Mouse (Mus musculus) heart, postnatal 14 days (tissue): ENCODE data around the gene Gna11. TPM values are rescaled to one million over a fixed set of nuclear protein-coding genes. Genes with fewer than 3 reads are reported as not detected.
A peak's percentile ranks its signal among the peaks of the same experiment; 100 is the strongest.

ENCODE experiments used
- DNase-seq, 2 experiments: peaks; one replicate each; pipeline ENCODE4 v3.0.0; 2021 to 2022
- intact Hi-C: fragments of 180-260 bp; cut with DNase I; formaldehyde crosslinking; loops from one replicate; pipeline ENCODE4 v1.15.1; 2025
- total RNA-seq, 2 experiments: library from RNA; stranded (reverse); gene quantifications; 2 replicates each; pipeline ENCODE4 v1.2.3; 2021

Gna11 gene
- total RNA-seq, 2 experiments from 2014 or later: 50.6 to 51.6 TPM

GRCm38 (mm10) chr10:81518546-81518945, 26.4 kb downstream of the Gna11 start:
- intact Hi-C loops: no loop called here
- peak; percentile 73 to 81 for DNase-seq

GRCm38 (mm10) chr10:81517227-81517626, 27.8 kb downstream of the Gna11 start:
- intact Hi-C loops: no loop called here
- DNase-seq: no peak

- no peak for DNase-seq
- intact Hi-C loops: no loop called here
Measured at GRCm38 (mm10) chr10:81513798-81514197, 31.2 kb downstream of the Gna11 start.

- no peak for DNase-seq
- intact Hi-C loops: no loop called here
Measured at GRCm38 (mm10) chr10:81510246-81510810, 34.7 kb downstream of the Gna11 start.

- intact Hi-C loops: no loop called here
- no peak for DNase-seq
Measured at GRCm38 (mm10) chr10:81507691-81508489, 37.1 kb downstream of the Gna11 start.

GRCm38 (mm10) chr10:81507095-81507494, 37.9 kb downstream of the Gna11 start:
- no peak for DNase-seq
- intact Hi-C loops: no loop called here

GRCm38 (mm10) chr10:81505016-81505664, 39.9 kb downstream of the Gna11 start:
- no peak for DNase-seq
- intact Hi-C loops: no loop called here

GRCm38 (mm10) chr10:81502658-81503057, 42.3 kb downstream of the Gna11 start:
- intact Hi-C loops: loop anchor here (1.0 to 5.0 kb wide), 4 partner anchors 24 to 670 kb away; partner anchors contain the start of gene Tle6

GRCm38 (mm10) chr10:81501863-81502262, 43.1 kb downstream of the Gna11 start:
- no peak for DNase-seq
- intact Hi-C loops: loop anchor here (1.0 to 5.0 kb wide), 4 partner anchors 24 to 670 kb away; partner anchors contain the start of gene Tle6

More at GRCm38 (mm10) chr10:81502658-81503057, 42.3 kb downstream of the Gna11 start:
- DNase-seq: peak; percentile 90 to 96

- DNase-seq: no peak
- intact Hi-C loops: loop anchor here (5.0 kb wide), 2 partner anchors 102 to 672 kb away; partner anchors contain the start of gene Tle6
Measured at GRCm38 (mm10) chr10:81500032-81500431, 45.0 kb downstream of the Gna11 start, which contains the start of gene S1pr4. TSS of gene S1pr4 (minus strand) at chr10:81500132.

- intact Hi-C loops: no loop called here
- no peak for DNase-seq
Measured at GRCm38 (mm10) chr10:81499250-81499901, 45.6 kb downstream of the Gna11 start.

GRCm38 (mm10) chr10:81498316-81499249, 46.4 kb downstream of the Gna11 start:
- no peak for DNase-seq

GRCm38 (mm10) chr10:81497401-81498270, 47.4 kb downstream of the Gna11 start:
- no peak for DNase-seq
- intact Hi-C loops: no loop called here

More at GRCm38 (mm10) chr10:81498316-81499249, 46.4 kb downstream of the Gna11 start:
- intact Hi-C loops: no loop called here

- DNase-seq: no peak
- intact Hi-C loops: no loop called here
Measured at GRCm38 (mm10) chr10:81496969-81497368, 48.0 kb downstream of the Gna11 start.

- intact Hi-C loops: no loop called here
Measured at GRCm38 (mm10) chr10:81496264-81496901, 48.6 kb downstream of the Gna11 start, which contains the start of gene Ncln. TSS of gene Ncln (minus strand) at chr10:81496392.

GRCm38 (mm10) chr10:81495616-81496263, 49.2 kb downstream of the Gna11 start:
- DNase-seq: no peak
- intact Hi-C loops: no loop called here

More at GRCm38 (mm10) chr10:81496264-81496901, 48.6 kb downstream of the Gna11 start, which contains the start of gene Ncln:
- peak; percentile 96 to 99 for DNase-seq

GRCm38 (mm10) chr10:81495151-81495550, 49.8 kb downstream of the Gna11 start:
- DNase-seq: no peak
- intact Hi-C loops: no loop called here
